Mouse (Mus musculus): ENCODE results near the gene Lrrc55. TPM values are rescaled to one million over a fixed set of nuclear protein-coding genes. Genes with fewer than 3 reads are reported as not detected.
"Not testable (repeated sequence)": the region's sequence is repeated elsewhere in the genome, so short reads cannot be mapped to it uniquely, and the experiment has no call there.

Gene Lrrc55
- 10 to 100 TPM; 33.8 to 37.0 TPM for total RNA-seq (2021)

- DNase-seq (ENCODE audit: low spot score in 2 of 2), result no peak
- intact Hi-C loops (cut with DNase I), result loop anchor here (5.0 kb wide), 1 partner anchor 45 kb away; no protein-coding TSS in a partner anchor
Observed at GRCm38 (mm10) chr2:85196901-85197300, at the start of gene Lrrc55. Gene Lrrc55 (minus strand): TSS chr2:85197197.

GRCm38 (mm10) chr2:85246506-85247082, 49.6 kb upstream of the Lrrc55 start:
- intact Hi-C loops (cut with DNase I), result loop anchor here (1.0 to 10.0 kb wide), 3 partner anchors 123 to 314 kb away; no protein-coding TSS in a partner anchor
- DNase-seq (ENCODE audit: low spot score in 2 of 2), result peak; percentile 77 to 81

- intact Hi-C loops (cut with DNase I), result loop anchor here (1.0 to 10.0 kb wide), 3 partner anchors 122 to 315 kb away; no protein-coding TSS in a partner anchor
- no peak for DNase-seq (ENCODE audit: low spot score in 2 of 2)
Observed at GRCm38 (mm10) chr2:85245737-85246136, 48.7 kb upstream of the Lrrc55 start.

GRCm38 (mm10) chr2:85238068-85238667, 41.2 kb upstream of the Lrrc55 start:
- intact Hi-C loops (cut with DNase I), result no loop called here

GRCm38 (mm10) chr2:85237231-85237630, 40.2 kb upstream of the Lrrc55 start:
- intact Hi-C loops (cut with DNase I), result not testable (repeated sequence)

More at GRCm38 (mm10) chr2:85238068-85238667, 41.2 kb upstream of the Lrrc55 start:
- no peak for DNase-seq (ENCODE audit: low spot score in 2 of 2)

GRCm38 (mm10) chr2:85230771-85231511, 33.9 kb upstream of the Lrrc55 start:
- no peak for DNase-seq (ENCODE audit: low spot score in 2 of 2)
- intact Hi-C loops (cut with DNase I), result no loop called here

More at GRCm38 (mm10) chr2:85237231-85237630, 40.2 kb upstream of the Lrrc55 start:
- not testable (repeated sequence) for DNase-seq (ENCODE audit: low spot score in 2 of 2)

- intact Hi-C loops (cut with DNase I), result no loop called here
- no peak for DNase-seq (ENCODE audit: low spot score in 2 of 2)
Observed at GRCm38 (mm10) chr2:85229606-85230005, 32.6 kb upstream of the Lrrc55 start.

GRCm38 (mm10) chr2:85227816-85228335, 30.9 kb upstream of the Lrrc55 start:
- no peak for DNase-seq (ENCODE audit: low spot score in 2 of 2)
- intact Hi-C loops (cut with DNase I), result no loop called here

GRCm38 (mm10) chr2:85224221-85225179, 27.5 kb upstream of the Lrrc55 start:
- peak in 1 of 2 experiments; percentile 20 for DNase-seq (ENCODE audit: low spot score in 2 of 2)
- intact Hi-C loops (cut with DNase I), result no loop called here

GRCm38 (mm10) chr2:85216606-85217005, 19.6 kb upstream of the Lrrc55 start:
- intact Hi-C loops (cut with DNase I), result no loop called here
- DNase-seq (ENCODE audit: low spot score in 2 of 2), result no peak

- intact Hi-C loops (cut with DNase I), result no loop called here
- DNase-seq (ENCODE audit: low spot score in 2 of 2), result peak; percentile 83 to 86
Observed at GRCm38 (mm10) chr2:85213746-85214145, 16.7 kb upstream of the Lrrc55 start.

- DNase-seq (ENCODE audit: low spot score in 2 of 2), result no peak
- intact Hi-C loops (cut with DNase I), result no loop called here
Observed at GRCm38 (mm10) chr2:85209301-85209700, 12.3 kb upstream of the Lrrc55 start.

- intact Hi-C loops (cut with DNase I), result no loop called here
- DNase-seq (ENCODE audit: low spot score in 2 of 2), result no peak
Observed at GRCm38 (mm10) chr2:85205170-85205569, 8.2 kb upstream of the Lrrc55 start.

GRCm38 (mm10) chr2:85198011-85198965, 1.3 kb upstream of the Lrrc55 start:
- peak; percentile 48 to 69 for DNase-seq (ENCODE audit: low spot score in 2 of 2)

GRCm38 (mm10) chr2:85194566-85194965, 2.4 kb downstream of the Lrrc55 start:
- DNase-seq (ENCODE audit: low spot score in 2 of 2), result peak in 1 of 2 experiments; percentile 40
- intact Hi-C loops (cut with DNase I), result no loop called here

More at GRCm38 (mm10) chr2:85198011-85198965, 1.3 kb upstream of the Lrrc55 start:
- intact Hi-C loops (cut with DNase I), result loop anchor here (5.0 kb wide), 1 partner anchor 46 kb away; no protein-coding TSS in a partner anchor

GRCm38 (mm10) chr2:85187582-85188151, 9.3 kb downstream of the Lrrc55 start:
- no peak for DNase-seq (ENCODE audit: low spot score in 2 of 2)
- intact Hi-C loops (cut with DNase I), result no loop called here

- DNase-seq (ENCODE audit: low spot score in 2 of 2), result no peak
- intact Hi-C loops (cut with DNase I), result no loop called here
Observed at GRCm38 (mm10) chr2:85178139-85178800, 18.7 kb downstream of the Lrrc55 start.

All from left cerebral cortex, postnatal 36 days (tissue).